Mouse (Mus musculus) v-Abl transformed pro-B cells (cell line): ENCODE results near the gene Cox14.
"Not testable (repeated sequence)": the region's sequence is repeated elsewhere in the genome, so short reads cannot be mapped to it uniquely, and the experiment has no call there.

ENCODE experiments used
- in situ Hi-C, 2 experiments: fragments of 400-800 bp; cut with MboI; formaldehyde crosslinking; loops; one replicate each; pipeline ENCODE4 v1.15.1; 2025; ENCODE audit not compliant: unreplicated experiment in 2 of 2

The Cox14 gene

GRCm38 (mm10) chr15:99725341-99726155 lies at the start of gene Cox14:
Gene Cox14 (plus strand): TSS chr15:99725618.
- in situ Hi-C loops = loop anchor here in 1 of 2 experiments (5.0 kb wide), 1 partner anchor 47 kb away; the partner anchor contains the start of gene Cers5

- in situ Hi-C loops = loop anchor here in 1 of 2 experiments (25.0 kb wide), 1 partner anchor 110 kb away; no protein-coding TSS in a partner anchor
Measured at GRCm38 (mm10) chr15:99677089-99677488, 48.3 kb upstream of the Cox14 start.

- in situ Hi-C loops = loop anchor here in 1 of 2 experiments (25.0 kb wide), 1 partner anchor 109 kb away; no protein-coding TSS in a partner anchor
Measured at GRCm38 (mm10) chr15:99678063-99678800, 47.2 kb upstream of the Cox14 start.

- in situ Hi-C loops = loop anchor here in 1 of 2 experiments (25.0 kb wide), 1 partner anchor 108 kb away; no protein-coding TSS in a partner anchor
Measured at GRCm38 (mm10) chr15:99679008-99679407, 46.4 kb upstream of the Cox14 start.

- in situ Hi-C loops = loop anchor here in 1 of 2 experiments (10.0 to 25.0 kb wide), 2 partner anchors 104 to 268 kb away; no protein-coding TSS in a partner anchor
Measured at GRCm38 (mm10) chr15:99682880-99683279, 42.5 kb upstream of the Cox14 start.

- in situ Hi-C loops = loop anchor here in 1 of 2 experiments (10.0 to 25.0 kb wide), 2 partner anchors 103 to 269 kb away; no protein-coding TSS in a partner anchor
Measured at GRCm38 (mm10) chr15:99684156-99684555, 41.3 kb upstream of the Cox14 start.

GRCm38 (mm10) chr15:99688712-99689111 lies 36.7 kb upstream of the Cox14 start:
- in situ Hi-C loops = loop anchor here in 1 of 2 experiments (5.0 to 25.0 kb wide), 3 partner anchors 99 to 274 kb away; no protein-coding TSS in a partner anchor

GRCm38 (mm10) chr15:99690924-99691323 lies 34.5 kb upstream of the Cox14 start:
- in situ Hi-C loops = loop anchor here in 1 of 2 experiments (25.0 kb wide), 1 partner anchor 96 kb away; no protein-coding TSS in a partner anchor

GRCm38 (mm10) chr15:99691976-99692375 lies 33.4 kb upstream of the Cox14 start:
- in situ Hi-C loops = loop anchor here in 1 of 2 experiments (25.0 kb wide), 1 partner anchor 95 kb away; no protein-coding TSS in a partner anchor

- in situ Hi-C loops = loop anchor here in 1 of 2 experiments (25.0 kb wide), 1 partner anchor 90 kb away; no protein-coding TSS in a partner anchor
Measured at GRCm38 (mm10) chr15:99697309-99697708, 28.1 kb upstream of the Cox14 start.

GRCm38 (mm10) chr15:99698533-99699085 lies 26.8 kb upstream of the Cox14 start:
- in situ Hi-C loops = loop anchor here in 1 of 2 experiments (25.0 kb wide), 1 partner anchor 89 kb away; no protein-coding TSS in a partner anchor

- in situ Hi-C loops = loop anchor here in 1 of 2 experiments (25.0 kb wide), 1 partner anchor 88 kb away; no protein-coding TSS in a partner anchor
Measured at GRCm38 (mm10) chr15:99699715-99700114, 25.7 kb upstream of the Cox14 start.

- in situ Hi-C loops = no loop called here
Measured at GRCm38 (mm10) chr15:99700219-99701106, 25.0 kb upstream of the Cox14 start.

GRCm38 (mm10) chr15:99701640-99701998 lies 23.8 kb upstream of the Cox14 start:
- in situ Hi-C loops = not testable (repeated sequence)

GRCm38 (mm10) chr15:99701999-99702900 lies 23.2 kb upstream of the Cox14 start, which contains the start of gene Smarcd1:
Gene Smarcd1 (plus strand): TSS chr15:99702129.
- in situ Hi-C loops = no loop called here

- in situ Hi-C loops = no loop called here
Measured at GRCm38 (mm10) chr15:99703104-99703503, 22.3 kb upstream of the Cox14 start.

- in situ Hi-C loops = no loop called here
Measured at GRCm38 (mm10) chr15:99703676-99704040, 21.8 kb upstream of the Cox14 start.

GRCm38 (mm10) chr15:99704041-99704681 lies 21.3 kb upstream of the Cox14 start:
- in situ Hi-C loops = no loop called here
